Mouse (Mus musculus) intestine, postnatal 0 days (tissue): ENCODE results near the gene Arl3. TPM values are rescaled to one million over a fixed set of nuclear protein-coding genes. Genes with fewer than 3 reads are reported as not detected.

Experiments used
- ATAC-seq: fragments of 200-750 bp; cut with Nextera tagmentation; 2 replicates; pipeline ENCODE4 v1.8.0; 2017; ENCODE audit warnings: mild to moderate bottlenecking, moderate TSS enrichment, moderate library complexity
- H3K27ac ChIP-seq: fragments of 300-500 bp; sonication (generic); 2 replicates; pipeline ENCODE4 v1.5.1; 2014; ENCODE audit warnings: mild to moderate bottlenecking, low read depth, low read length, moderate library complexity
- H3K27me3 ChIP-seq: fragments of 300-500 bp; sonication (generic); replicated peaks from 2 replicates; pipeline ENCODE4 v1.6.1; 2014; ENCODE audit warnings: low read length, mixed read lengths; ENCODE audit not compliant: control insufficient read depth, insufficient read depth
- H3K36me3 ChIP-seq: fragments of 300-500 bp; sonication (generic); 2 replicates; pipeline ENCODE4 v1.6.1; 2014; ENCODE audit warnings: mild to moderate bottlenecking, moderate library complexity; ENCODE audit not compliant: control insufficient read depth, insufficient read depth
- H3K4me1 ChIP-seq: fragments of 300-500 bp; sonication (generic); replicated peaks from 2 replicates; pipeline ENCODE4 v1.6.1; 2014; ENCODE audit warnings: antibody characterized with exemption, low read length, mixed read lengths; ENCODE audit not compliant: control insufficient read depth, insufficient read depth
- H3K4me2 ChIP-seq: fragments of 300-500 bp; sonication (generic); replicated peaks from 2 replicates; pipeline ENCODE4 v1.6.1; 2014; ENCODE audit warnings: low read depth, mild to moderate bottlenecking, moderate library complexity
- H3K4me3 ChIP-seq: fragments of 300-500 bp; sonication (generic); 2 replicates; pipeline ENCODE4 v1.5.1; 2014; ENCODE audit warnings: low read depth, low read length
- H3K9ac ChIP-seq: fragments of 300-500 bp; sonication (generic); 2 replicates; pipeline ENCODE4 v1.6.1; 2014; ENCODE audit warnings: mild to moderate bottlenecking, low read depth, low read length
- H3K9me3 ChIP-seq: fragments of 300-500 bp; sonication (generic); 2 replicates; pipeline ENCODE4 v1.6.1; 2016; ENCODE audit warnings: mixed run types; ENCODE audit not compliant: control insufficient read depth
- CTCF ChIP-seq: sonication (generic); IDR thresholded peaks from 2 replicates; pipeline ENCODE4 v1.5.1; 2016; ENCODE audit warnings: low read depth, mild to moderate bottlenecking, control low read depth, antibody characterized with exemption, moderate library complexity
- WGBS: fragments of 180-500 bp; shearing (Covaris S2); extraction: QIAGEN DNeasy Blood & Tissue Kit; methylation state at CpG from one replicate; pipeline ENCODE4 v1.1.7; 2014; 5-methylcytosine and 5-hydroxymethylcytosine counted together
- polyA plus RNA-seq: library from polyadenylated mRNA; unstranded; fragments of >200 nt; fragmentation: Nextera tagmentation; extraction: Ambion mirVana; gene quantifications from 2 replicates; pipeline ENCODE4 v1.2.1, GENCODE M21; 2015

The Arl3 gene
- polyA plus RNA-seq, 1 experiment from 2014 or later: 21.1 TPM

DNA sequence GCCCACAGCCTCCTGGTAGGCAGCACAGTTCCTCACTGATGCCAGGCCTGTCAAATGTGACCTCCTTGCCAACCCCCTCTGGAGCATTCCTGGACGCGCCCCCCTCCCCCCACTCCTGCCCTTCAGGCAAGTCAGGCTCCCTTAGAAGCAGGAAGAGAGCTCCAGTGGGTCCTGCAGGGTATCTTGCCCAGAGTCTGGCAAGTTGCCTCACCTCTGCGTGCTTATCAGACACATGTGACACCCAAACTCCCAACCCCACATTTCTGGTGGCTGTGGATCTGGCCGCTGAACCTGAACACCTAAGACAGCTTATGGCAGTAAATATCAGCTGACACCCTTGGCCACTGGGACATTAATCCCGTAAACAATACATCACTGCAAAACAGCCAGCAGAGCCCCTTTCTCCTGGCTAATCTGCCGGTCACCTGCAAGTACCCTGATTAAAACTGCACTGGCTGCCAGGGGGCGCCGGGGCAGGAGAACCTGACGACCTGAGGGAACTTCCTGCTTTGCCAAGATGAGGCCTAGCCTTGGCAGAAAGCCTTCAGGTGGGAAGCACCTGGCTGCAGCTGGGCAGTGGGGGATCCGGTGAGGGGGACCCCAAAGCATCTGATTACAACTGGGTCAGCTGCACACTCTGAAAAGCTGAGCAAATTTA, 40.8 kb downstream of the Arl3 start:
- peak; percentile 32 for TF ChIP-seq CTCF
- ATAC-seq: peak; percentile 42
- 0 out of 2 replicates have a peak overlapping the region, but pooled peaks have one; percentile 2 for H3K9ac ChIP-seq
- no peak overlapping the region for H3K4me3 ChIP-seq
- peak overlapping the region; percentile 89 for H3K27ac ChIP-seq
- H3K4me1 ChIP-seq: peaks cover 11% of the 10 kb centered on the region
- H3K4me2 ChIP-seq: no peak overlapping the region
- WGBS: 16% methylated on average over 10 of the region's 10 CpGs
- peaks cover 3% of the 10 kb centered on the region; the same call in 1 of the 2 replicates for H3K36me3 ChIP-seq
- H3K27me3 ChIP-seq: no peaks in the 10 kb centered on the region
- no peaks in the 10 kb centered on the region for H3K9me3 ChIP-seq

GRCm38 (mm10) chr19:46531071-46532030, 41.6 kb downstream of the Arl3 start:
- Histone ChIP-seq H3K4me2 (no peak overlapping the region), H3K9ac (no peak overlapping the region), H3K27me3 (no peaks in the 10 kb centered on the region), H3K36me3 (no peaks in the 10 kb centered on the region), H3K4me1 (peaks cover 11% of the 10 kb centered on the region), H3K27ac (no peak overlapping the region; the same call in 1 of the 2 replicates), H3K4me3 (no peak overlapping the region), H3K9me3 (no peaks in the 10 kb centered on the region)
- no peak for ATAC-seq
- 34% methylated on average over 16 of the region's 16 CpGs for WGBS
- peak; percentile 31 for TF ChIP-seq CTCF

DNA sequence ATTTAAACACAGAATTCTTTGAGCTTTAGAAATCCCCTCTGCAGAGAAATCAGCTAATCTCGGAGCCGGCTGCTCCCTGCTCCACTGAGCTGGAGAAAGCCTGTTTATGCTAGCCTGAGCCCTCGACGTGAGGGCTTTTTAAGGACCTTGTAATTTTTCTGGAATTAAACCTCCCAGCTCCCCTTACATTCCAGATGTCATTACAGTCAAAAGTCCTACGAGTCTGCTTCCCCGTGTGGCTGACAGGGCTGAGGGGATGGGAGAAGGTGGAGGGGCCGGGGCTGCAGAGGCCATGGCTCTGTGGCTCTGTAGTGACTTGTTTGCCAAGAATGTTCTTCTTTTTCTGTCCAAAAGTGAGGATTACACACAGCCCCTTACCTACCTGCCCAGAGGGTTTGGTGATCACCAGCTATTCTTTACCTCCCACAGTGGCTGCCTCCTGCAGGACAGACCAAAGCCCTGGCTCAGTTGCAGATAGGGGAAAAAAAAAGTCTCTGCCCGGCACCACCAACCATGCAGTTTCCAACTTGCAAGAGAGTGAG, 42.5 kb downstream of the Arl3 start:
- no peaks in the 10 kb centered on the region for H3K27me3 ChIP-seq
- 56% methylated on average over 8 of the region's 8 CpGs for WGBS

DNA sequence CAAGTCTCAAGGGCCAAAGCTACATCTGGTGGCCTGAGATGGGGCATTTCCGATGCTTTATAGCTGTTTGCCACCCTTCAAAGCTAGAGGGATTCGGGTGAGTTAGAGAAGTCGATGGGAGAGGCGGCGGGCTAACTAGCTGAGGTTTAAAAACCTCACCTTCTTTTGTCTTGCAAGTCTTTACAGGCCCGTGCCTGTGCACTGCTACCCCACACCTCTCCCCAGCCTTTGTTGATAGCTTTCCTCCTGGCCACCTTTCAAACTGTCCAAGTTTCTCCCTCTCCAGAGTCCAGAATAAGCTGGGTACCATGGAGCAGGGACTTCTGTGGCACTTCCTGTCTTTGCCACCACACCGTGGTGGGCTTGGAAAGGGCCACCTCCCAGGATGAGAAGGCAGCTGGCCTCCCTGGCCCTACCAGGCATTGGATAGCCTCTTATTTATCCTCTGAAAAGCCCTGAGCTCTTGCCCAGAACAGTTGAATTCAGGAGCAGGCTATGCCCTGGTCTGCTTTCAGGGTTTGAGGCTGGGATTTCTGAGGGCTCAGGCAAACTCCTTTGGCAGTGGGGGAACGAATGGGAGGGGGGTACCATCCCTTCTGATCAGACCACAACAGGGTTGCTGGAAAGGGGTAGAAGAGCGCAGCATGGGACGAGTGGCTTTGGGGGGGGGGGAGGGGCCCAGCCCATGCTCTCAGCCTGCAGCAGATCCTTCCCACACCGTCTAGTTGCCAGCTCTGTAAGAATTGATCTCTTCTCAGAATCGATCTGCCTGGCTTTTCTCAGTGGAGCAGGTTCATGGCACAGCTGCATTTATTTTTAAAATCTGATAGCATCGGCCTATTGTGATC, 43.2 kb downstream of the Arl3 start:
- WGBS: 57% methylated on average over 13 of the region's 13 CpGs
- H3K4me1 ChIP-seq: peaks cover 12% of the 10 kb centered on the region
- no peak overlapping the region for H3K4me2 ChIP-seq
- H3K9ac ChIP-seq: no peak overlapping the region
- no peak overlapping the region for H3K4me3 ChIP-seq
- TF ChIP-seq CTCF: no peak
- no peaks in the 10 kb centered on the region for H3K9me3 ChIP-seq
- H3K27me3 ChIP-seq: no peaks in the 10 kb centered on the region
- H3K36me3 ChIP-seq: no peaks in the 10 kb centered on the region
- ATAC-seq: no peak
- H3K27ac ChIP-seq: no peak overlapping the region; the same call in 1 of the 2 replicates

More for the DNA sequence above, 42.5 kb downstream of the Arl3 start:
- no peak for ATAC-seq
- Histone ChIP-seq H3K4me3 (no peak overlapping the region), H3K4me2 (no peak overlapping the region), H3K9me3 (no peaks in the 10 kb centered on the region), H3K9ac (no peak overlapping the region), H3K4me1 (peaks cover 11% of the 10 kb centered on the region), H3K27ac (no peak overlapping the region), H3K36me3 (no peaks in the 10 kb centered on the region)
- no peak for TF ChIP-seq CTCF

- peaks cover 22% of the 10 kb centered on the region for H3K4me1 ChIP-seq
- WGBS: 9% methylated on average over 20 of the region's 20 CpGs
- ATAC-seq: no peak
- peak overlapping the region; percentile 59 for H3K4me2 ChIP-seq
- 0 out of 2 replicates have a peak overlapping the region, but pooled peaks have one; percentile 26 for H3K9ac ChIP-seq
- peak overlapping the region; percentile 5; the same call in 1 of the 2 replicates for H3K4me3 ChIP-seq
- peak; percentile 54 for TF ChIP-seq CTCF
- H3K27ac ChIP-seq: no peak overlapping the region; the same call in 1 of the 2 replicates
- no peaks in the 10 kb centered on the region for H3K36me3 ChIP-seq
- H3K27me3 ChIP-seq: no peaks in the 10 kb centered on the region
- H3K9me3 ChIP-seq: no peaks in the 10 kb centered on the region
These were observed 44.3 kb downstream of the Arl3 start for GRCm38 (mm10) chr19:46528529-46529213.
